Mouse (Mus musculus): ENCODE results near the gene Col4a6.

DNA sequence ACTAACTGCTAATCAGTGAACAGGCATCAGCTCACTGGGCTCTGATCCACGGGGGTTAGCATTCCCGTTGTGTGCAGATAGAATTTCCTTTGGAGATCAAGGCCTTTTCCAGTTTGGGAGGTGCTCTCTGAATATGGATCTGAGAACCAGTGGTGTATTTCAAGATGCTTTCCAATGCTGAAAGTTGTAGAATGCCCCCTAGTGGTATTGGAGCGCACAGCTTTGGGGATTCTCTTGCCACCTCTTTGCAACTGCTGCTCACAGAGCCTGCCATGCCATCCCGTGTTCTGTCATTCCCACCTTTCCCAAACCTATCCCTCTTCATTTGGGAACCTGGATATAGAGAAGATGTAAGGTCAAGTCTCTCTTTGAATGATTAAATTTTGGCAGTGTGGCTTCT lies 315.7 kb downstream of the Col4a6 start:
- TF ChIP-seq CTCF (IDR thresholded peaks at IDR 0.05; ENCODE audit: low read depth): peak; percentile 58
- TF ChIP-seq EP300 (IDR thresholded peaks at IDR 0.05; ENCODE audit: low read depth): no peak
